Mouse (Mus musculus) cerebral cortex, adult 2 months (tissue): ENCODE results near the gene Rpl31.

Source experiments
- WGBS: fragments of 180-500 bp; shearing (Covaris S2); methylation state at CpG from one replicate; pipeline ENCODE4 v1.1.7; 2018; 5-methylcytosine and 5-hydroxymethylcytosine counted together

Rpl31 gene

DNA sequence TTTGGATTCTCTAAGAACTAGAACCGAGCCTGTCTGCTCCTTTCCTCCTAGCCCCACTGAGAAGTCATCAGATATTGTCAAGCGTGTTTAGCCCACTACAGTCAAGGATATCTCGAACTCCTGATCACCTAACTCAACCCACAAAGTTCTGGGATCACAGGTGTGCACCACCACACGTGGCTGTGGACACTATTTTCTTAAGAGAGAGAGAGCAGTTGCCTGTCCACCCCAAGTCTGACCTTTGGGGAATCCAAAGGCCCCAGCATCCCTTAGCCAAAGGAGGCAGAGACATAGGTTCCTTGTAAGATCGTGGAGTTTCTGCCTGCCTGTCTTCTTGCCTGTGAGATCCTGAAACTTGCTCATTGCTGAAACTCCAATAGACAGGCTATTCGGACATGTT lies 597 bp upstream of the Rpl31 start:
- 18% methylated on average over 6 of the region's 6 CpGs for WGBS

- under 1% methylated on average over 34 of the region's 34 CpGs for WGBS
Measured at GRCm38 (mm10) chr1:39368267-39368841, 712 bp downstream of the Rpl31 start.

GRCm38 (mm10) chr1:39370431-39370830 lies 2.8 kb downstream of the Rpl31 start:
- WGBS, result 78% methylated on average over 6 of the region's 6 CpGs

DNA sequence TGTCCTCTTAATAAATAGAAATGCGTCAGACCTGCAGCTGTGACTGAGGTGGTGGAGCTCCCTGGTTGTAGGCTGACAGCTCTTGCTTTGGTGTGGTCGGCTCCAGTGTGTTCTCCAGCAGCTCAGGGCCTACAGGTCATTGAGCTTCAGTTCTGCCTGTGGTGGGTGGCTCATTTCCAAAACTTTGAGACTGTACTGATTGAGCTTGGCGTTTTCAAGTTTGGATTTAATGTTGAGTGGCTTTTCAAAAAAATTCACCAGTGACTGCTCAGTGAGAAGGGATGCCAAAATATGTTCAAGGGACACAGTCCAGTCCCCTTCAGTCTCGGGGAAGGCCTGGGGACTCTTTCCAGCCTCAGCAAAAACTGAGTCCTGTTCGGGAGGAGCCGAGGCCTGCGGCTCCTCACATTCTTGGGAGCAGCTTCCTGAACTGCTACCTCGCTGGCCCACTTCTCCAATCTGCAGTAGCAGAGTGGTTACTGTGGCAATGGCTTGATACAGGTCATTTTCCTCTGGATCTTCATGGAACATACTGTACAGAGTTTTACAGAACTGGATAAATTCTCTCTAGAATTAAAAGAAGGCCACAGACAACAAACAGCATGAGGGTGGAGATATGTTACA lies 4.7 kb downstream of the Rpl31 start:
- WGBS, result 61% methylated on average over 8 of the region's 8 CpGs

DNA sequence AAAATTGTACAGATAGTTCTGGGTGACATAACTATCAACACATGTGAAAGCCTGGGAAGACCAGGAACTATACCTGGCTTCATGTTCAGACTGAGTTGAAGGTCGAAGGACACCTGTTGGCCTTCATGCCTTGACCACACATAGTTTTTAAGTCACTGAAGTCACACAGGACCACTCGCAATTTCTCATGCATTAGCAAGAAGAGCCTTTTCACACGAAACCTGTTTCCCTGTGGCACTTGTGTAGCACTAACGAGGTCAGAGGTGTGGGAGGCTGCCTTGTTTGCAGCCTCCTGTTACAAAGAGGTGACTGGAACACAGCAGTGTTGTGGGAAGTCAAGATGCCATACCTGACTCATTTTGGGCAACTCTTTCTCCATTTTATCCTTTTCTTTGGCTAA lies 5.7 kb downstream of the Rpl31 start:
- 65% methylated on average over 4 of the region's 4 CpGs for WGBS

DNA sequence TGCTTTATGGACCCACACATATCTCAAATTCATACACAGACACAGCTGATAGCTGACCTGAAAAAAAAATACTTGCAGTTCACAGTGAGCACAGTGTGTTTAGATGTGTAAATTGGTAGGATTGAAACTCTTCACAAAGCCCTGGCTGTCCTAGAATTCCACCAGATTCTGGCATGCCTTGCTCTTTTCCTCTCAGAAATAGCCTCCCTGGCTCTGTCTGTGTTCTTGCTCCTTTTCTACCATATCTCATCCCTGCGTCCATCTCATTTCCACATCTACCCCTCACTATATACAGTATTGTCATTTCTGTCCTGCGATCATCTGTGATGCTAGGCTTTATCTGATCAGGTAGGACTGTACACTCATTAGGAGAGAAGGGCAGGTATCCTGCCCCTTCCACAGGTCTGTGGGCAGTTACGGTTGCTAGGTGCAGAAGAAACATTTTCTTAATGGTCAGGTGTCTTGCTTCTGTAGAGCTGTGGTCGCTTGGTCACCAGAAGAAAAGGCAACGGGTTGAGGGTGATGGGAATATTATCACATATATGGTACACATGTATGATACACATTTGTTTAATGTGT lies 6.7 kb downstream of the Rpl31 start:
- WGBS, result 75% methylated on average over 5 of the region's 5 CpGs

- 86% methylated on average over 7 of the region's 7 CpGs for WGBS
Measured at GRCm38 (mm10) chr1:39376121-39376520, 8.5 kb downstream of the Rpl31 start.

GRCm38 (mm10) chr1:39376726-39377240 lies 9.1 kb downstream of the Rpl31 start:
- whole genome bisulfite sequencing, result 96% methylated on average over 9 of the region's 9 CpGs

DNA sequence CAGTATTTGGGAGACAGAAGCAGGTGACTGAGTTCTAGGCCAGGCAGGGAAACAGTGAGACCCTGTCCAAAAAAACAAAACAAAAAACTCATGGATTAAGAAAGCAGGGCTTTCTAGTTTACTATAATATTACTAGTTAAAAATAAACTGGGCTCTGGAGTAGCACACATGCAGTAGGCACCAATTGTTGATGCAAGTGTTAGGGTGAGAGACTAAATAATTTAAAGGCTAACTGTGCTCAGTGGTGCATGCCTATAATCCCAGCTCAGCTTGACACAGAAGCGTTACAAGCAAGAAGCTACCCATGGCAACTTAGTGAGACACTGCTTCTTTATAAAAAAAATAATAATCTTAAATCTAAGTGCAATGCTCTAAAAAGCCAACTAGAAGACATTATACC lies 10.9 kb downstream of the Rpl31 start:
- WGBS, result 67% methylated on average over 1 of the region's 1 CpGs

- 78% methylated on average over 5 of the region's 5 CpGs for WGBS
Measured at GRCm38 (mm10) chr1:39379021-39379420, 11.4 kb downstream of the Rpl31 start.

DNA sequence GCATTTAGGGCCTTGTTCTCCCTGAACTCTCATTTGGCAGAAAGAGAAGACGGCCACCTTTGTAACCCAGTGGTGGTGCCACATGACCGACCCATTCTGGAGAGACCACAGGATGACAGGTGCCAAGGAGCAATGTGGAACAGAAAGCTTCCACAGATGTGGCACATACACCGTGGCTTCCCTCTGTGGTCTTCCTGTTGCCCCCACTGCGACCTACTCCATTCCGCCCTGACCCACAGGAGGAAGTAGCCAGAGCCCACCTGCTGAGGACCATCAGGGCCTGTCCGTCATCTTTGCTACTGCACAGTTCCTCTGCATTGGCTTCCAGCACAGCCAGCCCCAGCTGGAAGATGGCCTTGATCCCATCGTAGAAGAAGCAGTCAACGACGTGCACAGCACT lies 13.4 kb downstream of the Rpl31 start:
- 90% methylated on average over 9 of the region's 9 CpGs for WGBS

DNA sequence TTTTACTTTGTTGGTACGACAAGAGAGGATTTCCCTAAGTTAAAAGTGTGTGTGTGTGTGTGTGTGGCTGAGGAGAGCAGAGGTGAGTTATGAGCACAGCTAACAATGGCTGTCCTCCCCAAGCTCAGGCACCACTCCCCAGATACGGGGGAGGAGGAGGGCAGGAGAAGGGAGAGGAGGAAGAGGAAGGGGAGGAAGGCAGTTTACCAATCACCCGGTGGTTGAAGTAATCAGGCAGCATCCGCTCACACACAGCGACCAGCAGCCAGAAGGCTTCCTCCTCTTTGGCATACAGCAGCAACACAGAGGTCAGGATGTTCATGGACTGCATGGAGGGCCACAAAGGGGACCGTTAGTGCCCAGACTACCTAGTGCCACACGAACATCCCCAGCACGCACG lies 17.3 kb downstream of the Rpl31 start:
- WGBS, result 86% methylated on average over 9 of the region's 9 CpGs

- 70% methylated on average over 3 of the region's 3 CpGs for WGBS
Measured at GRCm38 (mm10) chr1:39386456-39386855, 18.8 kb downstream of the Rpl31 start.

- WGBS, result 53% methylated on average over 4 of the region's 4 CpGs
Measured at GRCm38 (mm10) chr1:39387497-39387896, 19.9 kb downstream of the Rpl31 start.

DNA sequence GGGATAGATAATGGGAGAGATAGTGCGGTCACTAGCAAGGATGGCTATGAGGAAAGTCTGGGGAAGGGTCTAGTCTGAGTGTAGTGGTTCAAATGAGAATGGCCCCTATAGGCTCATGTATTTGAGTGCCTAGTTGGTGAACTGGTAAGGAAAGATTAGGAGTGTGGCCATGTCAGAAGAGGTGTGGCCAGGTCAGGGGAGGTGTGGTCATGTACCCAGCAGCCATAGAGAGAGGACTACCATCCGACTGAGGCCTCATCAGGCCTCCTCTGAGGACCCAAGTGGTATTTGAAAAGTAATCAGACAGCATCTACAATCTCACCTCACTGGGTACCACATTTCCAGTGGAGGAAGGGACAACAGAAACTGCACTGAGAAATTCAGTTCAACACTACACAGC lies 20.5 kb downstream of the Rpl31 start:
- WGBS, result 86% methylated on average over 2 of the region's 2 CpGs

- WGBS, result 90% methylated on average over 11 of the region's 11 CpGs
Measured at GRCm38 (mm10) chr1:39389338-39389737, 21.7 kb downstream of the Rpl31 start.

GRCm38 (mm10) chr1:39391652-39392051 lies 24.0 kb downstream of the Rpl31 start:
- WGBS, result 93% methylated on average over 6 of the region's 6 CpGs

- 68% methylated on average over 3 of the region's 3 CpGs for WGBS
Measured at GRCm38 (mm10) chr1:39392189-39392588, 24.5 kb downstream of the Rpl31 start.

DNA sequence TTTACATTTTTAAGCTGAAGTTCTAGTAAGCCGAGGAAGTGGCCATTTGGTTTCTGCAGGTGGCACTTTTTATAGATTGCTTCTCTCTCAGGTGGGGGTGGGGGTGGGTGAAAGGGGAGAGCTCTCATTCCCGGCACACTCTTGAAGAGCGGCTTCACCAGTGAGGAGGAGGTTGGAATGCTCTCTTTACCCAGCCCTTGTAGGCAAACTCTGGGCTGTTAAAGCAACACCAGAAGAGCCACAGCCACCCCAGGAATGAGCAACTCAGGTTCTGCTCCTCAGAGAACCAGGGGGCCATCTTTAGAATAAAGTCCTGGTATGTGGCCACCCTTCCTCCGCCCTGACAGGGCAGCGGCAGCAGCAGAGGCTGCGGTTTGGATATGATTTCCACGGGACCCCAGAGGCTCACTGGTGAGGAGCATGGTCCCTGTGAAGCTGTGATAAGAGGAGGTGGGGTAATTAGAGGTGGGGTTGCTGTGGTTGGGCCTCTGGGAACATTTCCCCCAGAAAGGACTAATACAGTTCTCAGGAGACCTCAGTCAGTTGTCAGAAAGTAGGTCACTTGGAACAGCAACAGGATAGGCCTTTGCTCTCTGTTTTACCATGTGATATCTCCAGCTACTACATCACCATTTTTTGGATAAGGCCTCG lies 25.7 kb downstream of the Rpl31 start:
- 88% methylated on average over 8 of the region's 8 CpGs for WGBS

DNA sequence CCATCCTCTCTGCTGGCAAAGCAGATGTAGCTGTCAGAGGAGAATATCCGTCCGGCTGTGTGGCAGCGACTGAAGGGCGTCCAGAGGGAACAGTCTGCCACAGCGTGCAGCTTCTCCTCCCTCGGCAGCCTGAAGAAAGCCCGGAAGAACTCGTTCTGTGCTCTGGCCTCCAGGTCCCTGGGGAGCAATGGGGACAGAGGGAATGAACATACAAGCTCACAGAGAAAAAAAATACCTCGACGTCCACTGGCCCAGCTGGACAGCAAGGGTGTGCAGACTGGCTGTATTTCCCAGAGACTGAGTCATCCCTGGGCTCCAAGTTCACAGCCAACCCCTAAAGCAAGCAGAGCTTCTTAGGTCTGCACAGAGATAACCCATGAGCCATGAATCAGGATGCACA lies 26.5 kb downstream of the Rpl31 start:
- 80% methylated on average over 10 of the region's 10 CpGs for WGBS

- WGBS, result 94% methylated on average over 3 of the region's 3 CpGs
Measured at GRCm38 (mm10) chr1:39394650-39395049, 27.0 kb downstream of the Rpl31 start.

DNA sequence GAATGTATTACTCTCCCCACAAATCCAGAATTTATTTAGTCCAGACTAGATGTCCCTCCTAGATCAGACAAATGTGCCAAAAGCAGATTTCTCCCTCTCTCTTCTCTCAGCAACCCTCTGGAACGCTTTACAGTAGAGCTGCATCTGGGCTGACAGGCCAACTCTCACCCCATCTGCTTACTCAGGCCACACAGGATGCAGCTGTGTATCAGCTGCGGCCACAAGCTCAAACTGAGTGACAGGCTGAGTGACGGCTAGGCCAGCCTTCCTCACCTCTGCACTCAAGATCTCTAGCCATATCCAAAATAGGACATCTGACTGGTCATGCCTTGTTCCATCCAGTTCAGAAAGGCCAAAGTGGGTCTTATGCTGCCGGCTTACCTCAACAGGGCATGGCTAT lies 28.7 kb downstream of the Rpl31 start:
- WGBS, result 77% methylated on average over 4 of the region's 4 CpGs

- WGBS, result 94% methylated on average over 6 of the region's 6 CpGs
Measured at GRCm38 (mm10) chr1:39398284-39398683, 30.6 kb downstream of the Rpl31 start.
